Mouse (Mus musculus): ENCODE data around the gene Zbtb5.
"Not testable (repeated sequence)": the region's sequence is repeated elsewhere in the genome, so short reads cannot be mapped to it uniquely, and the experiment has no call there.

Zbtb5 gene

DNA sequence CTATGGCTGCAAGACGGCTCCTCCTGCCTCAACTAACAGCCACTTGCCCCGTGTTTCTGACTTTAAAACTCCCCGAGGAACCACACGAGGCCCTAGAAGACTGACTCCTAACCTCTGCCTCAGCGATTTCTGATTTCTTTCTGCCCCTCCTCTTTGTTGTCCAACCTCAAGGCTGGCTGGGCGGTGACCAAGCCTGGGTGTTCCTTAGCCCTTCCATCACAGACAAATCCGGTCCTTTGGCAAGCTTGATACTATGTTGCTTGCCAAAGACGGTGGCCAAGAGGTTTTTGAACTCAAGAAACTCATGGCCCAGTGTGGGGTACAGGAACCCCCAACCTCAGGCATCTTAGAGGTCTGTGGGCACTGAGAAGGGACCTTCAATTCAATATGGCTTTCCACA, 37.9 kb downstream of the Zbtb5 start:
- ATAC-seq (ENCODE audit: insufficient number of reproducible peaks, low FRiP score, low TSS enrichment): no peak

DNA sequence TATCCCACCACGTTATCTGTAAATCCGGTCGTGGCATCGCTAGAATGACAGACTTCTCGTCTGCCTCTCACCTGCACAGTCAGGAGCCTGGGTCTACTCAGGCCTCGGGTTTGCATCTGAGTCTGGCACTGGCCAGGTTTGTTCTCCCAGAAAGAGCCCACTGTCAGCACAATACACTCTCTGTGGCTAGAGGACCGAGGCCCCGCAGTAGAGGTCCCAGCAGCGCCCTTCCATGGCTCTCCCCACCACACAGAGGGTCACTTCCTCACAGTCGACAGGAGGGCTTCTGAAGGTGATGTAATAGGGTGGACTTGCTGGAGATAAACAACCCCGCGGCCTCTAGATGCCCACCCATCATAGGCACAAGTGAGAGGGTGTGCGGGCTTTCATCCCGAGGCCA, 38.3 kb downstream of the Zbtb5 start:
- ATAC-seq (ENCODE audit: insufficient number of reproducible peaks, low FRiP score, low TSS enrichment): no peak; the same call in none of the 2 replicates

DNA sequence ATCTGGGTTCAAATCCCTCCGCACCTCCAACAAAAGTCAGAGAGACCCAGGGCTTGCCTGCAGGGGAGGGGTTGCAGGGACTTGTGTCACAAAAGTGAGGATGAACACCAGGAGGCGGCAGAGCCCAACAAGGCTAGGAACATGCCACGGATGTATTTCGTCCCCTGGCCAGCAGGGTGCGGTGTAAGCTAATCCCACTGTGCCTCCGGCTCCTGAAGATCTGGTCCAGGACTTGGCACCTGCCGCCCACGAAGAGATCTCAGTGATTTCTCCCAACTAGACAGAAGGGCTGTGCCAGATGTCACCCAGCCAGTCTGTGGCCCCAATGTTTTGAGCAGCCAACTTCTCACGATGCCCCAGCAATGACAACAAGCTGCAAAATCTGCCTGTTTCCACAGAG, 38.8 kb downstream of the Zbtb5 start:
- peak; percentile 87 for ATAC-seq (ENCODE audit: insufficient number of reproducible peaks, low FRiP score, low TSS enrichment)

DNA sequence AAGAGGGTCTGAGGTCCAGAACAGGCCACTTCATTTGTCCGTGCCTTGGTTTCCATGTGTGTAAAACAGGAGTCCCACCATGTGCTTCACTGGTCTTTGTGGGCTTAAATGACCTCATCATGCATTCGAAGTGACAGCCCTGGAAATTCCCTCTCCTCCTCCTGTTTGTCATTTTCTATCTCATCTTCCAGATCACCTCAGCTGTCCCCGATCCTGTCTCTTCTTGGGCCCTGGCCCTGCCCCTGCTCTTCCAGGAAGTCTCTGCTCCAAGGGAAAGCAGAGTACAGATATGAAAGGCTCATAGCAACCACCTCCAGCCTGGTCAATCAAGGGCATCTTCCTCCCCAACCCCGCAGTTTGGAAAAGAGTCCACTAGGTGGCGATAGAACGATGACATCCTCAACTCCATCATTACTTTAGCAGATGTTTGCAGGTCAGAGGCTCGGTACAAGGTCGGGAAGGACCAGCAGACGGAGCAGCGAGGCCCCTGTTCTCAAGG, 41.6 kb downstream of the Zbtb5 start:
- ATAC-seq (ENCODE audit: insufficient number of reproducible peaks, low FRiP score, low TSS enrichment): 0 out of 2 replicates have a peak, but pooled peaks have one; percentile 21

DNA sequence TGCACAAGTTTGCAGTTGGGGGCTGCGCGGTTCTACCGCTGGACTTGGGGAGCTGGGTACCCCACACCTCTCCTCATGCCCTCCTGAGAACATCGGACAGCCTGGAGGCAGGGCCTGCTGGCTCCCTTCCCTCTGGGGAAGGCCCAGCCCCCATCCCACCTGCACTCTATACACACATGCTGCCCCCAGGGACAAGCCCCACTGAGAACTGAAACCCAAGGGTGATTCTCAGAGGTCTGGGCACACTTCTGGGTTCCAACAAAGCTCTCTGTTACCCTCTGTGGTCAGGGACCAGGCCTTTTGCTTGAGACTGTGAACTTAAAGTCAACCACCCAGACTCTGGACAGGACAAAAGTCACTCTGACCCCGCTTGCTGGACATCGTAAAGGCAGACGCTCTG, 42.2 kb downstream of the Zbtb5 start:
- ATAC-seq (ENCODE audit: insufficient number of reproducible peaks, low FRiP score, low TSS enrichment): no peak

DNA sequence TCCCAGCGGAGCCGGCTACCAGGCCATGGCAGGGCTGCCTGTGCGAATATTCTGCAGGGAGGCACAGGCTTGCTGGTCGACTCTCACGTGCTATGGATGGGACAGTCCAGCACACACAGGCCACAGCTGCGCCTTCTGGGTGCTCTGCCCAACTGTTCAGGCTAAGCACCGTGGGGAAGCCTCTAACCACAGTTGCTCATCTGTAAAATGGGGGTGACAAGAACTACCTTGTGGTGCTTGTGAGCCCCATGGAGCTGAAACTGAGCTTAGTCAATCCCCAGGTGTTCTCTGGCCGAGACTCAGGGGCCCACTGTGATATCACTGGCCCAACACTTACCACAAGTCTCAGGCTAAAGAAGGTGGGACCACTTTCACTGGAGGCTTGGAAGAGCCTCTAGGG, 44.8 kb downstream of the Zbtb5 start:
- no peak for ATAC-seq (ENCODE audit: insufficient number of reproducible peaks, low FRiP score, low TSS enrichment)

DNA sequence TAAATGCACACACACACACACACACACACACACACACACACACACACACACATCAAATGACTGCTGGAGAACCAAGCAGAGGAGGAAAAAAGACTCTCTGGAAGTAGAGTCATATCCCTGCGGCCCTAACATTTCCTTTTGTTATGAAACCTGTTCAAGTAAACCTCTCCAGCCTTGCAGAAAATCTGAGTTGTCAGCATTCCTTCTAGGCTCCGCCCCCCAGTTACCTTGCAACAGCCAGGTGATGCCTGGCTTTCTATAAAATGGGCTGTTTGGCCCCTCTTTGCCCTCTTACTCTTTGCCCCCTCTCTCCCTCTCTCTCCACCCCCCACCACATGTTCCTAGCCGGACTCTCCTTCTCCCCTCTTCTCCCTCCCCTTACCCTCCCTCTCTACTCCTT, 46.5 kb downstream of the Zbtb5 start:
- ATAC-seq (ENCODE audit: insufficient number of reproducible peaks, low FRiP score, low TSS enrichment): no peak

DNA sequence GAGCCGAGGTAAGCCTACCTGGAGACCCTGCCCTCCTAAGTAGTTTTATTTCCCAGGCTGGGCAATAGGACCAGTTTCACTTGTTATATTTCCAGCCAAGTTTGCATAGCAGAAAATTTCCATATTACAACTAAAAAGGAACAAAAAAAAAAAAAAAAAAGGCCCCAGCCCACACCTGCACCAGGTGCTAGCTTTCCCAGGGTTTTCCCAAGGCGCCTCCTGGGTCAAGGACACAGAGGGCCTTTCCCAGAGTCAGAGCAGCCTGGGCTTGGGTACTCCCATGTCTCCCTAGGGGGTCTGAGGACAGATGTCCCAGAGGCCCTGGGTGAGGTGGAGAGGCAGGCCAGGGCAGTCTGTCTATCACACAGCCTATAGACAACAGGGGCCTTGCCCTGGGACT, 47.0 kb downstream of the Zbtb5 start:
- no peak for ATAC-seq (ENCODE audit: insufficient number of reproducible peaks, low FRiP score, low TSS enrichment)

DNA sequence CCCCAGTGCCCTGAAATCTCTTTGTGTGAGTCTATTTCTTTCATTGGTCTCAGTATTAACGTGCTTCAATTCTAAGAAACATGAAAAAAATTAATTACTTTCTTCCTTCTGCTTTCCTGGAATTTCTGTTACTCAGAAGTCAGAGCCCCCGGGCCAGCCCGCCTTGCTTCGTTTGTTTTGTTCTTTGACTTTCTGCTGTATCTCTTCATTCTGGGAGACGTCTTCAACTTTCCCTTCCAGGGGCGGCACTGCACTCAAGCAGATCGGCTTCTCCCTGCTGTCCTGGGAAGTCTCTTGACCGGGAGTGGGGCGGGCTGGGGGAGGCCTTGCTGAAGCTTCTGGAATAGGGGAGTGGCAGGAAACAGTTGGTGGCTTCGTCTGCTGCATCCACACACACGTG, 49.1 kb downstream of the Zbtb5 start:
- ATAC-seq (ENCODE audit: insufficient number of reproducible peaks, low FRiP score, low TSS enrichment): no peak

DNA sequence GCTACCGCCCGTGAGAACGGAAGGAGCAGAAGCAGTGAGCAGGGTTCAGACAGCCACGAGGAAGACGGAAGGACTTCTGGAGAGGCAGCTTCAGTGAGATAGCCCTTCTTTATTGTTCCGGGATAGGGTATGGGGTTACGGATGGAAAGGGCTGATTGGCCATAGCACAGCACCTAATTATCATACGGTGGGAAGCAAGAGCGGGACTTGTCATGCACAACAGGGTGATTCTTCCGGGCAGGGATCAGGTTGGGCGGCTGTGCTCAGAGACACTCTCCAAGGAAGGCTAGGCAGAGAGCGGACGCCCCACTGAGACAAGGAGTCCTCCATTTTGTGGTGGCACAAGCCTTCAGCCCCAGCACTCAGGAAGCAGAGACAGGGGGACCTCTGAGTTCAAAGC, 53.0 kb downstream of the Zbtb5 start:
- no peak for ATAC-seq (ENCODE audit: insufficient number of reproducible peaks, low FRiP score, low TSS enrichment)

DNA sequence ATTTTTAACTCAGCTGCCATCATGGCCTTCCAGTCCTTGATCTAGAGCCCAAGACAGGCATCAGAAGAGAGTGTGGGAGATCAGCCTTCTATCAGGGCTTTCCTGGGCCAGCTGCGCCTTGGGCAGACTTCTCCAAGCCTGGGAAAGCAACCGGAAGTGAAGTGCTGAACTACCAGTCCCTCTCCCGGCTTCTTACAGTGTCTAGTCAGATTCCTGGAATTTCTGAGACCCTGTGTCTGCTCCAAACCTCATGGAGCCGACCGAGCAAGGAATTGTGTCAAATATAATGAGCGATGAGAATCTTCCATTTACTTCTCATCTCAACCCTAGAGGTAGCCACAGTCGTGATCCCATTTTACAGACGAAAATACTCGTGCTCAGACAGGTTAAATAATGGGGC, 53.4 kb downstream of the Zbtb5 start:
- ATAC-seq (ENCODE audit: insufficient number of reproducible peaks, low FRiP score, low TSS enrichment): no peak

DNA sequence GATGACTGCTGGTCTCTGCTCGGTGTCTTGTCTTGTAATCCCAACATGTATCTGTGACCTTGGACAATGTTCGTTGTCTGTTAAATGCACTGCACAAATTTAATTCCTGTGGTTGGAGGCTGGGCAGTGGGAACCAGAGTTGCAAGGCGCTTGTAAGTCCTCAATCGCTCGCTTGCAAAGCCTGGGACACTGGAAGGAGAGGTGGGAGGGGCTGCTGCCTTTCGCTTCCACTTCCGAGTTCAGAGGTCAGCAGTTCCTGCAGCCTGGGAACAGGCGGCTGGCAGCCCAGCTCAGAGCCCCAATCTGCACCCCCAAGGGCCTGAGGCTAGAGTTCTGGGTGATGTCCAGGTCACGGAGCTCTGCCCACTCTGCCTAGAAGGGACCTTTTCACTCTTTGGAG, 59.2 kb downstream of the Zbtb5 start:
- ATAC-seq (ENCODE audit: insufficient number of reproducible peaks, low FRiP score, low TSS enrichment): no peak

DNA sequence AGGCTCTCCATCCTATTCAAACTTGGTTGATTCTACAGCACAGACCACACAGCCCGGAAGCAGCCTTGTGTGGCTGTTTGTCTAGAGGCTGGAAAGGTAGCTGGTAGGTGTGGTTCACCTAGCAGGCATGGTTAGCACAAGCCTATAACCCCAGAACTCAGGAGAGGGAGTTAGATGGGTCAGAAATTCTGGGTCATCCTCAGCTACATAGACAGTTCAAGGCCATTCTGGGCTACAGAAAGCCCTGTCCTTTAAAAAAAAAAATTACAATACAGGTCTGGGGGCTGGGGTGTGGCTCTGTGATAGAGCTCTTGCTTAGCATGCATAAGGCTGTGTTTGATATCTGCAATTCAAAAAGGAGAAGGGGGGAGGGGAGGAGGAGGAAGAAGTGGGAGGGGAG, 63.9 kb downstream of the Zbtb5 start:
- no peak for ATAC-seq (ENCODE audit: insufficient number of reproducible peaks, low FRiP score, low TSS enrichment)

DNA sequence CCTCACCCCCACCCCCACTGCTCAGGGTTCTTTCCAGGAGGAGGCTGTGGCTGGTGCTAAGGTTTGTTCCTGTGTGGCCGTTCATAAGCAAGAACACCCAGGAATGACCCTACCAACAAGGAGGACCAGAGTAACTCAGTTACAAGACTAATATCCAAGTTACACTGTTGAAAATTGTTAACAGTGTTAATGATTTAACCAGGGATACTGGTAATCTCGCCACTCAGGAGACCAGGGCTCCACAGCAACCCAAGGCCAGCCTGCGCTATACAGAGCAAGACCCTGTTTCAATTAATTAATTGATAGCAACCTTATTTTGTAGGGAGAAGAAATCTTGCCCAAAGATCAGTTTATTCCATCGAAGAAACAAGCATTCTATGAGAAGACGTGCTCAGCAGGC, 64.7 kb downstream of the Zbtb5 start:
- ATAC-seq (ENCODE audit: insufficient number of reproducible peaks, low FRiP score, low TSS enrichment): no peak

DNA sequence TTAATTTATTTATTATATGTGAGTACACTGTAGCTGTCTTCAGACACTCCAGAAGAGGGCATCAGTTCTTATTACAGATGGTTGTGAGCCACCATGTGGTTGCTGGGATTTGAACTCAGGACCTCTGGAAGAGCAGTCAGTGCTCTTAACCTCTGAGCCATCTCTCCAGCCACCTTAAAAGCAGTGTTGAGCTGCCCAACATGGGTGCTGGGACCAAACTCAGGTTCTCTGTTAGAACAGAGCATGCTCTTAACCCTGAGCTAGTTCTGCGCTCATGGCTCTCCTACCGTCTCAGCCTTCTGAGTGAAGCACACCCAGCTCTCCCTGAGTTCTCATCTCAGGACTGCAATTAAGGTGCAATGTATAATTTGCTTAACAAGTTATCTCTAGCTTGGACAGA, 66.1 kb downstream of the Zbtb5 start:
- not testable (repeated sequence) for ATAC-seq (ENCODE audit: insufficient number of reproducible peaks, low FRiP score, low TSS enrichment)

DNA sequence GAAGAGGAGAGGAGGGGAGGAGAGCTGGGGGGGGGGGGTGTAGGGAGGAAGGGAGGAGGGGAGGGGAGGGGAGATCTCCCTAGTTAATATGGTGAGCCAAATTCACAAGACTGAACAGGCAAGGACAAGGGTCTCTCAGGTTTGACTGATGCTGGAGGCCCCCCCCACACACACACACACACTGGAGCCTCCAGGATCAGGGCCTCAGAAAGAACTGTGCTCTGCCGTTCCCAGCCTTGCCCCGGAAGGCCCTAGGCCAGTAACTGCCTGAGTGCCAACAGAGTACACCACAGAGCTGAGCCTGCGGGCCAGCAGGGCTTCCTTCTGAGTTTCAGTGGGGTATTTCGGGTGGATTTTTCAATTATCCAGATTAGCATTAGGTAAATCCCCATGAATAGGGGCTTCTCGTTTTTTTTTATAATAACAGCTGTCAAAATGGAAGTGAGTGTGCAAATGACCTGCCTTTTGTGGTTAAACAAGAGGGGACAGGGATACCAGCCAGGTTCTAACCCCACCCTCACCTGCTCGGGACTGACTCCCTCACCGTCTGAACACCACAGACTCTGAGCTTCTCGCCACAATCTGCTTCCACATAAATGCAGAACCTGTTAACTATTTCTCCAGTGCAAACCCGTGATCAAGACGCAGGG, 67.7 kb downstream of the Zbtb5 start:
- no peak for ATAC-seq (ENCODE audit: insufficient number of reproducible peaks, low FRiP score, low TSS enrichment)

DNA sequence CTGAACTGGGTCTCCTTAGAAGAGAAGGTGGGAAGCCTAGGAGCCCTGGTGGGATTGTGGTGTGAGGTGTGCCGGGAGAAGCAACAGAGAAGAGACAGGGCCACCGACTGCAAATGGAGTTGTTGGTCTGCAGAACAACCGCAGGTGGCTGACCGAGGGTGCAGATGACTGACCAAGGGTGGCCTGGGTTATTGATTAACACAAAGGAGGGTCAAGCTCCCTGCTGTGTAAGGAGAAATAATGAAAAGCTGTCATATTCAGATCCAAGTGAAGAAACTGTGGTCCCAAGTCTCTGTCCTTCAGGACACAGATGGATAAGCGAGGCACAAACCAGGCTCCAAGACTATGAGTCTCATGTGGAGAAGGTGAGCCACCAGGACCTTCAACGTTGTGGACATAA, 68.7 kb downstream of the Zbtb5 start:
- ATAC-seq (ENCODE audit: insufficient number of reproducible peaks, low FRiP score, low TSS enrichment): no peak

DNA sequence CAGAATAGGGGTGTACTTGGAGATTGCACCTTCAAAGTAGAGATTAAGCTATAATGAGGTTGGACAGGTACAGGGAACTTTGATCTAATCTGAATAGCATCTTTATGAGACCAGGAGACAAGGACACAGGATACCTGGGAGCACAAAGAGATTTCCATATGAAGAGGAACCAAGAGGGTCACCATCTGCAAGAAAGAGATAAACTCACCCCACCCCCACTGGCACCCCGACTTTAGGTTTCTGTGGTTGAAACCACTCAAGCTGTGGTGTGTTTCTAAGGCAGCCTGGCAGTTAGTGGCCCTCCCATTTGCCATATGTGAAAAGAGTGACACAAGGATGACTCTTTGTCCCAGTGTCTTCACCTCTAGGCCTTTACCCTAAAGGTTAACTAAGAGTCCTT, 70.0 kb downstream of the Zbtb5 start:
- no peak for ATAC-seq (ENCODE audit: insufficient number of reproducible peaks, low FRiP score, low TSS enrichment)
